Mouse (Mus musculus) lung, embryonic 16.5 days (tissue): ENCODE results near the gene Cnot3. TPM values are rescaled to one million over a fixed set of nuclear protein-coding genes. Genes with fewer than 3 reads are reported as not detected.

Source experiments
- ATAC-seq: fragments of 200-750 bp; cut with Nextera tagmentation; 2 replicates; pipeline ENCODE4 v1.8.0; 2017; ENCODE audit warnings: low read depth, mild to moderate bottlenecking, moderate library complexity
- H3K27ac ChIP-seq: fragments of 300-500 bp; sonication (generic); 2 replicates; pipeline ENCODE4 v1.5.1; 2014; ENCODE audit warnings: mild to moderate bottlenecking, control low read depth, low read length
- H3K27me3 ChIP-seq: fragments of 300-500 bp; sonication (generic); 2 replicates; pipeline ENCODE4 v1.6.1; 2014; ENCODE audit warnings: low read depth, low read length, mixed read lengths; ENCODE audit not compliant: control insufficient read depth, insufficient read depth
- H3K36me3 ChIP-seq: fragments of 300-500 bp; sonication (generic); 2 replicates; pipeline ENCODE4 v1.6.1; 2014; ENCODE audit warnings: low read length; ENCODE audit not compliant: control insufficient read depth, insufficient read depth
- H3K4me1 ChIP-seq: fragments of 300-500 bp; sonication (generic); replicated peaks from 2 replicates; pipeline ENCODE4 v1.6.1; 2014; ENCODE audit warnings: low read length, mixed read lengths; ENCODE audit not compliant: control insufficient read depth, insufficient read depth
- H3K4me2 ChIP-seq: fragments of 300-500 bp; sonication (generic); 2 replicates; pipeline ENCODE4 v1.6.1; 2014; ENCODE audit warnings: low read depth, low read length, control low read depth
- H3K4me3 ChIP-seq: fragments of 300-500 bp; sonication (generic); 2 replicates; pipeline ENCODE4 v1.5.1; 2014; ENCODE audit warnings: mild to moderate bottlenecking, low read length, control low read depth
- H3K9ac ChIP-seq: fragments of 300-500 bp; sonication (generic); 2 replicates; pipeline ENCODE4 v1.6.1; 2014; ENCODE audit warnings: low read length, control low read depth
- H3K9me3 ChIP-seq: fragments of 300-500 bp; sonication (generic); 2 replicates; pipeline ENCODE4 v1.6.1; 2016; ENCODE audit warnings: low read length; ENCODE audit not compliant: control insufficient read depth
- WGBS: fragments of 180-500 bp; shearing (Covaris S2); extraction: QIAGEN DNeasy Blood & Tissue Kit; methylation state at CpG from one replicate; pipeline ENCODE4 v1.1.7; 2014; 5-methylcytosine and 5-hydroxymethylcytosine counted together
- polyA plus RNA-seq: library from polyadenylated mRNA; unstranded; fragments of >200 nt; fragmentation: Nextera tagmentation; extraction: Ambion mirVana; gene quantifications from 2 replicates; pipeline ENCODE4 v1.2.1, GENCODE M21; 2015

The Cnot3 gene
- polyA plus RNA-seq, 1 experiment from 2014 or later = 66.3 TPM

DNA sequence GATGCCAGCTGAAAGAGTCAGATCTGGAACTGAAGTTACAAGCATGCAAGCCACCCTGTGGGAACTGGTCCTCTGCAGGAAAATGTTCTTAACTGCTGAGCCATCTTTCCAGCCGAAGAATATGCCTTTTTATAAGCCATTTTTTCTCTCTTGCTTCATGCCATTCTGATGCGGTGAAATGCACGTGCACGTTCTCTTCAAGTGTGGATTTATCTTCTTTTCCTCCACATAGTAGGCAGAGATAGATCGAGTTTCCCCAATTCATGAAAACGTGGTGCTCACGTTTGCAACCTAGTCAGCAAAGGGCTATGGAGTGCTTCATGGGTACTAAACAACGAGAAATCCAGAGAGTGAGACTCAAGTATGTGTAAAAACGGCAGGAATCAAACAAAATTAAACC is 1.2 kb upstream of the Cnot3 start:
- Histone ChIP-seq H3K4me1 (peaks cover 33% of the 10 kb centered on the region), H3K4me3 (peak overlapping the region; percentile 56), H3K9ac (peak overlapping the region; percentile 42), H3K36me3 (peaks cover 14% of the 10 kb centered on the region; the same call in 1 of the 2 replicates), H3K4me2 (peak overlapping the region; percentile 71), H3K27ac (peak overlapping the region; percentile 82; the same call in 1 of the 2 replicates), H3K9me3 (no peaks in the 10 kb centered on the region), H3K27me3 (no peaks in the 10 kb centered on the region)
- ATAC-seq = no peak
- WGBS = 16% methylated on average over 9 of the region's 9 CpGs

DNA sequence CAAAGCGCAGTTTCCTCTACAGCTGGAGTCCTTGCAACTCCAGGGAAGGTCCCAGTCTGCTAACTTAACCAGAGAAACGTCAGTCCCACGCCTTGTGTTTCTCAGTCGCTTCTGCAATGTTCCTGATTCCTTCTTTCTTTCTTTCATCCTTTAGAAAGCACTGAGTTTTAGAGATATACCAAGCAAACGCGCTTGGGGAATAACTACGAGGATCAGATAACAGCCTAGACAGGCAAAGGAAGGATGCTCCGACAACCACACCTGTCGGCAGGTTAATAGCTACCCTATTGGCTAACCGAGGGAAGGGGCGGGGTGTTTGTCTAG is 758 bp upstream of the Cnot3 start:
- H3K9ac ChIP-seq = peak overlapping the region; percentile 42
- H3K36me3 ChIP-seq = peaks cover 14% of the 10 kb centered on the region
- peak overlapping the region; percentile 82 for H3K27ac ChIP-seq
- no peak for ATAC-seq
- 1% methylated on average over 11 of the region's 11 CpGs for WGBS
- peak overlapping the region; percentile 71 for H3K4me2 ChIP-seq
- H3K4me1 ChIP-seq = peaks cover 33% of the 10 kb centered on the region
- no peaks in the 10 kb centered on the region for H3K9me3 ChIP-seq
- H3K27me3 ChIP-seq = no peaks in the 10 kb centered on the region
- H3K4me3 ChIP-seq = peak overlapping the region; percentile 56

- H3K4me1 ChIP-seq = peaks cover 33% of the 10 kb centered on the region
- H3K27me3 ChIP-seq = no peaks in the 10 kb centered on the region
- H3K27ac ChIP-seq = peak overlapping the region; percentile 99
- H3K36me3 ChIP-seq = peaks cover 11% of the 10 kb centered on the region
- H3K9me3 ChIP-seq = no peaks in the 10 kb centered on the region
- peak overlapping the region; percentile 98 for H3K4me3 ChIP-seq
- peak; percentile 0; the same call in 1 of the 2 replicates for ATAC-seq
- peak overlapping the region; percentile 97 for H3K9ac ChIP-seq
- 0% methylated on average over 51 of the region's 58 CpGs for WGBS
- peak overlapping the region; percentile 93 for H3K4me2 ChIP-seq
Observed at GRCm38 (mm10) chr7:3645488-3646025, 489 bp downstream of the Cnot3 start.

- no peak for ATAC-seq
- H3K27ac ChIP-seq = no peak overlapping the region; the same call in none of the 2 replicates
- no peaks in the 10 kb centered on the region for H3K27me3 ChIP-seq
- peaks cover 33% of the 10 kb centered on the region for H3K4me1 ChIP-seq
- peak overlapping the region; percentile 93 for H3K4me2 ChIP-seq
- 6% methylated on average over 9 of the region's 9 CpGs for WGBS
- no peaks in the 10 kb centered on the region for H3K9me3 ChIP-seq
- peaks cover 12% of the 10 kb centered on the region for H3K36me3 ChIP-seq
- peak overlapping the region; percentile 97 for H3K9ac ChIP-seq
- peak overlapping the region; percentile 98 for H3K4me3 ChIP-seq
Observed at GRCm38 (mm10) chr7:3646188-3646587, 1.1 kb downstream of the Cnot3 start.

DNA sequence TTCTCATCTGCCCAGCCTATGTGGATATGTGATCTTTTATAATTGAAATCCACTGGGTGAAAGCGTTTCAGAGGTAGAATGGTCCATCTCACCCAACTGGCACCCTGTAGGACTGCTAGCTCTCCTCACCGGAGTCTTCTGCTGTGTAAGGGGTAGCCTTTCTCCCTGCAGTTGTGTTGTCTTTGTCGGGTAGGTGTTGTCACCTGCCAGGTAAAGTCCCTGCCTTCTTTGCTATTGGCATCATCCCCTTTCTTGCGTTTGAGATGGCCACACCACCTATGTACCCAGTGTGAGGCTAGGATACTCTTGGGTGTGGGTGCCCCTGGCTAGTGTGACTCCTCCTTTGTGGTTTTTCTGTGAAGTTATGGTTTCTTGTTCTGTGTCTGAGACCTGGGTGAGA is 1.6 kb downstream of the Cnot3 start:
- no peak for ATAC-seq
- H3K4me2 ChIP-seq = peak overlapping the region; percentile 93
- H3K36me3 ChIP-seq = peaks cover 17% of the 10 kb centered on the region
- H3K27me3 ChIP-seq = no peaks in the 10 kb centered on the region
- H3K4me3 ChIP-seq = peak overlapping the region; percentile 98
- H3K9me3 ChIP-seq = no peaks in the 10 kb centered on the region
- H3K4me1 ChIP-seq = peaks cover 33% of the 10 kb centered on the region
- no peak overlapping the region for H3K27ac ChIP-seq
- H3K9ac ChIP-seq = peak overlapping the region; percentile 97
- WGBS = 50% methylated on average over 4 of the region's 4 CpGs

DNA sequence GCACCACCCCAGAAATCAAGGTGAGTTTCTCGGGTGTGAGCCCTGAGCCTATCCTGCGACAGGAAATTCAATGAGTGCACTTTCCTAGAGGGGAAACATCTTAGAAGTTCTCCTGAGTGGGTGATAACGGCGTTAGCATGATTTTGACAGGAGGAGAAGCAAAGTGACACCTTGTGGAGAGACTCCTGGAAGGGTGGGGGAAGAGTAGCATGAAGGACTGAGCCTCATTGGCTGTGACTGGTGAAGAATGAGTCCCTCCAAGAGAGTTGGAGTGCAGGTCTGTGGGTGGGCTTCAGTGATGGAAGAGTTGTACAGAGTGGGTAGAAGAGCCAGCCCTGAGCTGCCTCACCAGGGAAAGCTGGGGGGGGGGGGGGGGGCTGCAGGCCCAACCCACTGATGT is 11.9 kb downstream of the Cnot3 start:
- Histone ChIP-seq H3K9ac (no peak overlapping the region), H3K4me3 (no peak overlapping the region), H3K4me1 (no peaks in the 10 kb centered on the region), H3K9me3 (no peaks in the 10 kb centered on the region), H3K27ac (no peak overlapping the region), H3K27me3 (no peaks in the 10 kb centered on the region), H3K36me3 (peaks cover 84% of the 10 kb centered on the region), H3K4me2 (no peak overlapping the region)
- 73% methylated on average over 4 of the region's 4 CpGs for WGBS
- no peak for ATAC-seq

- no peaks in the 10 kb centered on the region for H3K9me3 ChIP-seq
- no peaks in the 10 kb centered on the region for H3K4me1 ChIP-seq
- H3K9ac ChIP-seq = no peak overlapping the region
- H3K4me2 ChIP-seq = no peak overlapping the region
- no peaks in the 10 kb centered on the region for H3K27me3 ChIP-seq
- H3K36me3 ChIP-seq = peaks cover 75% of the 10 kb centered on the region
- no peak overlapping the region for H3K27ac ChIP-seq
- ATAC-seq = no peak
- H3K4me3 ChIP-seq = no peak overlapping the region
- 95% methylated on average over 14 of the region's 14 CpGs for WGBS
Observed at GRCm38 (mm10) chr7:3658578-3658977, 13.5 kb downstream of the Cnot3 start.

- ATAC-seq = peak; percentile 50
- Histone ChIP-seq H3K9me3 (no peaks in the 10 kb centered on the region), H3K4me3 (peak overlapping the region; percentile 66), H3K36me3 (peaks cover 21% of the 10 kb centered on the region), H3K4me2 (peak overlapping the region; percentile 50), H3K27me3 (no peaks in the 10 kb centered on the region), H3K9ac (peak overlapping the region; percentile 78), H3K27ac (peak overlapping the region; percentile 76), H3K4me1 (peaks cover 10% of the 10 kb centered on the region)
- WGBS = 19% methylated on average over 15 of the region's 15 CpGs
Observed at GRCm38 (mm10) chr7:3664524-3665214, 19.6 kb downstream of the Cnot3 start.

- no peaks in the 10 kb centered on the region for H3K27me3 ChIP-seq
- peak within 1 kb of the TSS; percentile 66 for H3K4me3 ChIP-seq
- H3K4me1 ChIP-seq = peaks cover 10% of the 10 kb centered on the region
- peak; percentile 98 for ATAC-seq
- 2% methylated on average over 45 of the region's 45 CpGs for WGBS
- H3K4me2 ChIP-seq = peak within 1 kb of the TSS; percentile 65
- peak within 1 kb of the TSS; percentile 78 for H3K9ac ChIP-seq
- no peaks in the 10 kb centered on the region for H3K9me3 ChIP-seq
- H3K36me3 ChIP-seq = peaks cover 13% of the 10 kb centered on the region
- peak within 1 kb of the TSS; percentile 91 for H3K27ac ChIP-seq
Observed at GRCm38 (mm10) chr7:3665215-3666114, 20.4 kb downstream of the Cnot3 start, which contains the start of gene Leng1. Gene Leng1 (minus strand): TSS chr7:3665840.
